Mouse (Mus musculus): Measurements from ENCODE around the gene Aldh3a1.
A peak's percentile ranks its signal among the peaks of the same experiment; 100 is the strongest.

The Aldh3a1 gene

DNA sequence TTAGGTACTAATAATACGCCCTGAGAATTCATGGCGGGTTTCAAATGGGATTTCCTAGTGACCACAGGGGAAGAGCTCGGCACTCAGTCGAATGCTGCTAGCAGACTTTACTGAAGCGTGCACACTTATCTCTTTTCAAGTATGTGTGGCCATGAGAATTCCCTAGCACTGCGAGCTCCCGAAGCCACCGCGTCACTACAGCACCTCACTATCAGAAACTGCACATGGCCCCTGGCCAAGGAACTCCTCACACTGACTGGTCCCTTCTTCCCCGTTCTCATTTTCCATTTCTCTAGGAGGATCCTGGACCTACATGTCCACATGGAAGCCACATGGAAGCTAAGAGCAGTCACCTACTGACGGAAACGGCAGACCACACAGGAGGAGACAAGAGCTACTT lies 45.5 kb downstream of the Aldh3a1 start:
- DNase-seq: no peak

DNA sequence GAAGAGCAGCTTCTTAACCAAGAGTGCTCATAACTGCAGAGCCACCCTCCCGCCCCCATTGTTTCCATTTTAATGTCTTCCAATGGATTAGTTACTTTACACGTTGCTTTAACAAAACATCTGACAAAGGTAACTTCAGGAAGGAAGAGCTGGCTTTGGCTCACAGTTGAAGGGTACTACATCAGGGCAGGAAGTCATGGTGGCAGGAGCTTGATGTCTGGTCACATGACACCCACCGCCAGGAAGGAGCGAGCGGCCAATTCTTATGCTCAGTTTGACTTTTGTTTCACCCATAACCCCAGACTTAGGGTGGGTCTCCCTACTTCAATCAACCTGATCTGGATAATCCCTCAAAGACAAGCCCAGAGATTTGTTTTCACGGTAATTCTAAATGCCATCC lies 51.8 kb downstream of the Aldh3a1 start:
- DNase-seq: no peak

DNA sequence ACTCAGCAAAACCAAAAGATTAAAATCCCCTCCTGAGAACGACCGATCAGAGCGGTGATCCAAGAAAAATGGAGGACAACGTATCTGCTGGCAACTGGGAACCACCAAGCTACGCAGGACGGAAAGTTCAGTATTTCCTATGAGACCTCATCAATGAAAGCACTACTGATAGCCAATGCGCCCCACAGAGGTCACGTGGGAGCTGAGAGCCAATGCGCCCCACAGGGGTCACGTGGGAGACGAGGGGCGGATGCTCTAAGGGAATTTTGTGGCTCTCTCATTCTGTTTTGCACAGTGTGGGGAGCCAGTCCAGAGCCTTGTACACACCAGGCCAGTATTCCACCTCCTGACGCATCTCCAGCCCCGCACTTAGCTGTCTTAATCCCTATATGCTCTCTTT lies 55.2 kb downstream of the Aldh3a1 start:
- no peak for DNase-seq

DNA sequence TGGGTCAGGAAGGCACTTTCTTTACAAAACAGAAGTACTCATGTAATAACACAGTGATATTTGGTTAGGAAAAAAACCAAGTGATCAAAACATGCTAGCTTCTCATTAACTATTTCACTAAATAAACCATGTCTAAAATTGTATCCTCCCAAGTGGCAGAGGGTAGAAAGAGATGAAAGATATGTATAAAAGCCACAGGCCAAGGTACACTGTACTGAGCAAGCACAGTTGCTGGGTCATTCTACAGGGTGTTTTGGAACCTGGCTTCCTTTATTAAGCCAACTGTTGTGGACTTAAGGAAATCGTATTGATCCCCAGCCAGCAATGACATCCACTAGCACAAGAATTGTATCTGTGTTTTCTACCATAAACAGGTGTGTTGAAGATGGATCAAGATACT lies 56.5 kb downstream of the Aldh3a1 start:
- no peak for DNase-seq

DNA sequence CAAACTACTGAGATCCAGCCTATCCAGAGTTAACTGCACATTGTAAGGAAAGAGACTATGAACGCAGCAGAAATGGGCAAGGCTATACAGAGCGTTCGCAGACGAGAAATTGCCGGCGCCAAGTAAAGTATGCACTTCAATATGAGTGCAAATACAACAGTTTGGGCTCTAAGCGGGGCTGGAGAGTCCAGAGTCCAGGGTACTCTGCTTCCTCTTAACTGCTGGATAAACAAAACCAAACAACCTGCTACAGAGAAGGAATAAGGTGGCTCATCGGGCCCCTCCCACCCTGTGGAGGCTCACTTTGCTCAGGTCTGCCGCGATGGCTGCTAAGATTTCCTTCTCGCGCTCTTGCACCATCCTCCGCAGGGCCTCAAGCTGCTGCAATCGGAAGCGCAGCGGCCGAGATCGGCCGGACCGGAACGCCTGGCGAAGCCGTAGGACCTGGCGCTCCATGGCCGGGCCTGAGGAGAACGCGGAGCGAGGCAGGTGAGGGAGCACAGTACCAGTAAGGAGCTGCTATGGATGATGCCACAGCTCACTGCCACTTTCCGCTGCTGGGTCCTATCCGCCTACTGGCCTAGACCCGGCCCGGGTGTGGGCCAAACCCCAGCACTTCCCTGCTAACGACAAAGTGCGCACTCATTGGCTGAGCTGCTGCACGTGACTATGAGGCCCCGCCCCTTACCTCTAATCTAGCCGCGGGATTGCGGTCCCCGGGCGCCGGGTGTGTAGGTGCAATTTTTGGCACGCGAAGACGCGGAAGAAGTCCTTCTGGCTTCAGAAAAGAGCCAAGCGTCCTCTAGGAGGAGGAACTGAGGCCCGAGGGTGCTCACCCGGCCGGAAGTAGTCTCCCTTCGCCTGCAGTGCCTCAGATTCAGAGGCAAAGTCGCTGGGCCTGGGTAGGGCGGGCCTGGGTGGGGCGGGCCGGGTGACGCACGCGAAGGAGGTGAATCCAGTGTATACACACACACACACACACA lies 59.5 kb downstream of the Aldh3a1 start, which contains the start of gene Aldh3a2:
Aldh3a2 (minus strand) TSS at position 914 of the 983 bp plus-strand sequence.
- DNase-seq: peak; percentile 95 to 98

All from cerebellum, adult 18-20 months (tissue).